Mouse (Mus musculus): ENCODE measurements around the gene Stk40. TPM values are rescaled to one million over a fixed set of nuclear protein-coding genes. Genes with fewer than 3 reads are reported as not detected.
"Not testable (repeated sequence)": the region's sequence is repeated elsewhere in the genome, so short reads cannot be mapped to it uniquely, and the experiment has no call there.

The Stk40 gene
- polyA plus RNA-seq, 1 experiment = 34.1 TPM

- Histone ChIP-seq H3K27ac (ENCODE audit: insufficient read depth, low read length) (no peak overlapping the region), H3K4me3 (ENCODE audit: insufficient read depth, low read length) (no peak overlapping the region), H3K4me1 (ENCODE audit: control insufficient read depth, insufficient read depth, low read length) (no peaks in the 10 kb centered on the region)
- no peak for TF ChIP-seq POLR2A (IDR thresholded peaks at IDR 0.05; ENCODE audit: low read depth, low read length)
- TF ChIP-seq CTCF (IDR thresholded peaks at IDR 0.05; ENCODE audit: borderline replicate concordance, insufficient read depth, low read length) = no peak
Observed at GRCm38 (mm10) chr4:126079266-126079665, 24.5 kb upstream of the Stk40 start.

DNA sequence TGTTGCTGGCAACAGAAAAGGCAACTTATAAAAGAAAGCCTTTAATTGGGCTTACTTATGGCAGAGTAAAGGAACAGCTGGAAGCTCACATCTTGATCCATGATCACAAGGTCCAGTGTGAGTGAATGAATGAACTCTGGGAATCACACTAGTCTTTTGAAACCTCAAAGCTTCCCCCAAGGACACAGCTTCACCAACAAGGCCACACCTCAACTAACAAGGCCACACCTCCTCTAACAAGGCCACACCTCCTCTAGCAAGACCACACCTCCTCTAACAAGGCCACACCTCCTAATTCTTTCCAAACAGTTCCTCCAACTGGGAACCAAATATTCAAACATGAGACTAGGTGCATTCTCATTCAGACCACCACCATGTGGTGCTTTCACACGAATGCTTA lies 22.2 kb upstream of the Stk40 start:
- TF ChIP-seq CTCF (IDR thresholded peaks at IDR 0.05; ENCODE audit: borderline replicate concordance, insufficient read depth, low read length) (no peak), POLR2A (IDR thresholded peaks at IDR 0.05; ENCODE audit: low read depth, low read length) (no peak)
- no peaks in the 10 kb centered on the region for H3K4me1 ChIP-seq (ENCODE audit: control insufficient read depth, insufficient read depth, low read length)
- H3K4me3 ChIP-seq (ENCODE audit: insufficient read depth, low read length) = no peak overlapping the region
- no peak overlapping the region for H3K27ac ChIP-seq (ENCODE audit: insufficient read depth, low read length)

DNA sequence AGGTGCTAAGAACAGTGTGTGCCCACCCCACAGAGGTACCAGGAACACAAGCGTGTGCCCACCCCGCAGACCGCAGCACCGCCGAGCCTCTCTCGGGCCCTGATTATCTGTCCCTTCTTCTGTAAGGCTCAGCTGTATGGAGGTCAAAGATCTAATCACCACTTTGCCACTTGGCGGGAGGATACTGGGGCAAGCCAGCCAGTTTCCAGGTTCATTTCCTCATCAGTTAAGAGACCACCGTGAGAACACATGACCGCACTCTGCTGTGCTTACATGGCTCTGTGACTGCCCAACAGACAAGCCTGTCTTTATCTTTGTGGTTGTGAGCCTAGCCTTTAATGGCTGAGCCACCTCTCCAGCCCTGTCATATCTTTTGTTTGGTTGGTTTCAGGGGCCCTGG lies 20.7 kb upstream of the Stk40 start:
- TF ChIP-seq CTCF (IDR thresholded peaks at IDR 0.05; ENCODE audit: borderline replicate concordance, insufficient read depth, low read length) (no peak), POLR2A (IDR thresholded peaks at IDR 0.05; ENCODE audit: low read depth, low read length) (no peak)
- Histone ChIP-seq H3K4me3 (ENCODE audit: insufficient read depth, low read length) (no peak overlapping the region), H3K27ac (ENCODE audit: insufficient read depth, low read length) (no peak overlapping the region), H3K4me1 (ENCODE audit: control insufficient read depth, insufficient read depth, low read length) (no peaks in the 10 kb centered on the region)

GRCm38 (mm10) chr4:126084382-126084781 lies 19.4 kb upstream of the Stk40 start:
- H3K4me1 ChIP-seq (ENCODE audit: control insufficient read depth, insufficient read depth, low read length) = no peaks in the 10 kb centered on the region
- no peak overlapping the region for H3K4me3 ChIP-seq (ENCODE audit: insufficient read depth, low read length)
- TF ChIP-seq POLR2A (IDR thresholded peaks at IDR 0.05; ENCODE audit: low read depth, low read length) (no peak), CTCF (IDR thresholded peaks at IDR 0.05; ENCODE audit: borderline replicate concordance, insufficient read depth, low read length) (no peak)
- no peak overlapping the region for H3K27ac ChIP-seq (ENCODE audit: insufficient read depth, low read length)

GRCm38 (mm10) chr4:126085996-126086576 lies 17.7 kb upstream of the Stk40 start:
- TF ChIP-seq POLR2A (IDR thresholded peaks at IDR 0.05; ENCODE audit: low read depth, low read length) (no peak), CTCF (IDR thresholded peaks at IDR 0.05; ENCODE audit: borderline replicate concordance, insufficient read depth, low read length) (peak; percentile 84; the same call in 1 of the 2 replicates)
- Histone ChIP-seq H3K27ac (ENCODE audit: insufficient read depth, low read length) (no peak overlapping the region), H3K4me1 (ENCODE audit: control insufficient read depth, insufficient read depth, low read length) (no peaks in the 10 kb centered on the region), H3K4me3 (ENCODE audit: insufficient read depth, low read length) (no peak overlapping the region)

GRCm38 (mm10) chr4:126090101-126090847 lies 13.5 kb upstream of the Stk40 start:
- TF ChIP-seq POLR2A (IDR thresholded peaks at IDR 0.05; ENCODE audit: low read depth, low read length) (no peak), CTCF (IDR thresholded peaks at IDR 0.05; ENCODE audit: borderline replicate concordance, insufficient read depth, low read length) (no peak)
- Histone ChIP-seq H3K4me3 (ENCODE audit: insufficient read depth, low read length) (no peak overlapping the region), H3K27ac (ENCODE audit: insufficient read depth, low read length) (no peak overlapping the region), H3K4me1 (ENCODE audit: control insufficient read depth, insufficient read depth, low read length) (no peaks in the 10 kb centered on the region)

DNA sequence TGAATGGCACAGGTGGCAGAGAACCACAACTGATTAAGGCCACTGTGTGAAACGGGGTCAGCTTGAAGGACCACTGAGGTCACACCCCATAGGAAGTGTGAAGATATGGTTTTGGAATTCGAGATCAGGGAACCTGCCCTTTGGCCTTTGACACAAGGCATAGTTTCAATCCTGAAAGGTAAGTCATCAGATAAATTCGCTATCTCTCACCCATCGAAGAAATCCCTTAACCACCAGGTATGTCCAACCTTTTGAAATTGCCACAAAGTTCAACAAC lies 13.0 kb upstream of the Stk40 start:
- no peak overlapping the region for H3K27ac ChIP-seq (ENCODE audit: insufficient read depth, low read length)
- H3K4me1 ChIP-seq (ENCODE audit: control insufficient read depth, insufficient read depth, low read length) = no peaks in the 10 kb centered on the region
- no peak for TF ChIP-seq POLR2A (IDR thresholded peaks at IDR 0.05; ENCODE audit: low read depth, low read length)
- TF ChIP-seq CTCF (IDR thresholded peaks at IDR 0.05; ENCODE audit: borderline replicate concordance, insufficient read depth, low read length) = no peak
- no peak overlapping the region for H3K4me3 ChIP-seq (ENCODE audit: insufficient read depth, low read length)

DNA sequence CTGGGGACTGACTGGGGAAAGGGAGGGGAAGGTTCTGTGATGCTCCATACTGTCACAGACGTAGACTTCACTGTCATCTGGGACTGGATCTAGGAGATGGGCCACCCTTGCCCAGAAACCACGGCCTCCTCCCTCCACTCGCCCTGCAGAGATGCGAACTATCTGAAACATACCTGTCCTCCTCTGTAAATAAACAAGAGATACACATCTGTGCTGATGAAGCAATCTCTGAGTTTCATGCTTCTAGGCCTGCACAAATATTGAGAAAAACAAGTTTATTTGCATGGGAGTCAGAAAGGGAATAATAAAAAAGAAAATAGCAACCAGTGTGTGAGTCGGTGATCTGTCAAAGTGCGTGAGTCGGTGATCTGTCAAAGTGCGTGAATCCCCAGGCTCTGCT lies 11.9 kb upstream of the Stk40 start:
- no peaks in the 10 kb centered on the region for H3K4me1 ChIP-seq (ENCODE audit: control insufficient read depth, insufficient read depth, low read length)
- H3K27ac ChIP-seq (ENCODE audit: insufficient read depth, low read length) = no peak overlapping the region
- no peak overlapping the region for H3K4me3 ChIP-seq (ENCODE audit: insufficient read depth, low read length)
- TF ChIP-seq CTCF (IDR thresholded peaks at IDR 0.05; ENCODE audit: borderline replicate concordance, insufficient read depth, low read length) (no peak), POLR2A (IDR thresholded peaks at IDR 0.05; ENCODE audit: low read depth, low read length) (no peak)

- H3K27ac ChIP-seq (ENCODE audit: insufficient read depth, low read length); H3K4me3 ChIP-seq (ENCODE audit: insufficient read depth, low read length); H3K4me1 ChIP-seq (ENCODE audit: control insufficient read depth, insufficient read depth, low read length): not testable (repeated sequence)
Observed at GRCm38 (mm10) chr4:126095622-126096430, 7.9 kb upstream of the Stk40 start.
